Mouse (Mus musculus): Measurements from ENCODE around the gene Wap.

- TF ChIP-seq CTCF (IDR thresholded peaks at IDR 0.05; ENCODE audit: low read depth) (no peak), EP300 (IDR thresholded peaks at IDR 0.05; ENCODE audit: low read depth) (no peak)
These were observed 19.8 kb upstream of the Wap start, which contains the start of gene Ramp3 for GRCm38 (mm10) chr11:6658271-6658670.
